Mouse (Mus musculus): ENCODE results near the gene Gpatch1.

The Gpatch1 gene

DNA sequence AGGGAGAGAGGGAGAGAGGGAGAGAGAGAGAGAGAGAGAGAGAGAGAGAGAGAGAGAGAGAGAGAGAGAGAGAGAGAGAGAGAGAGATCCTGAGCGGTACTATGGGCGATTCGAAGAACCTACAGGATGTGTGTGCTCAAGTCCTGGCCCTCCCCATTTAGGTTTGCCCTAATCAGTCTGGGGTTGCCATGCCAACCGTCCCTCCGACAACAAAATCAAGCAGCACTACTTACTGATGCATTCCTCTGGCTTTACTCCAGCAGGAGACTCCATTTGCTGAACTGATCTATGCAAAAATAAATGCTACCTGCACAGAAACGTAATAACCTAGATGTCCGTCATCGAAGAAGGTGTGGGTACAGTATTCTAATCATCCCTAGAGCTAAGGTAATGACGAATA is 82.9 kb downstream of the Gpatch1 start:
- CTCF ChIA-PET, result no interaction called here

DNA sequence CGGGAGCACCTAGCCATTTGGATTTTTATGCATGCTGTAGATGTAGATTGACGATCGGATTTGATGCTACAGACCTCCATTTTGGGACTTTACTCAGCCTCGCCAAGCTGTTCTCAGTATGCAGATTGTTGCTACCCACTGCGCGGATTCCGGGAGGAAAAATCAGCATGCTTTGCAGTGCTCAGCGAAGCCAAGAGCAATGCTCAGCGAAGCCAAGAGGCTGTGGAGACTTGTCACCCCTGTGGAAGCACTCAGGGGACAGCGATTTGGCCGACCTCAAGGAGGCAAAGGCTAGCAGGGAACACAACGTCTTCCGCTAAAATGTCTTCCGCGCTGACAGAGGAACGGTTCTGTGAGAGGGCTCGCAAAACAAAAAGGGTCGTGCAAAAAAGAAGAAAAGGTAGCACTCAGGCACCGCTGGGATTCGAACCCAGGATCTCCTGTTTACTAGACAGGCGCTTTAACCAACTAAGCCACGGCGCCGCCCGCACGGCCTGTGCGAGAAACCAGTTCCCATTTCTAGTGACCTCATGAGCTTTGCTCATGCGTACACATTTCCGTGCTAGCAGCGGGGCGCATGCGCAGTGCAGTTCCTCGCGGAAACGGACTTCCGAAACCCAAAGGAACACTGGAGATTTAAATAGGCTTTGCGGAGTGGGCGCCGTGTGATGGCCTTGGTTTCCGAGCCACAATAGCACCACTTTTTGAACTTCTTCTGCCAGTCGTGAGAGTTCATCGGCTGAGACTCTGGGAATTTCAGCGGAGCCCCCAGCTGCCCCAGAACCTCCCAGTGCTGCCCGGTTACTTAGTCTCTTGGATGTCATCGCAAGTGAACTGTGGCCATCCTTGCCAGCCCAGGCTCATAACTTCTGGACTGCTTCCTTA is 83.6 kb downstream of the Gpatch1 start:
- CTCF ChIA-PET, result no interaction called here

DNA sequence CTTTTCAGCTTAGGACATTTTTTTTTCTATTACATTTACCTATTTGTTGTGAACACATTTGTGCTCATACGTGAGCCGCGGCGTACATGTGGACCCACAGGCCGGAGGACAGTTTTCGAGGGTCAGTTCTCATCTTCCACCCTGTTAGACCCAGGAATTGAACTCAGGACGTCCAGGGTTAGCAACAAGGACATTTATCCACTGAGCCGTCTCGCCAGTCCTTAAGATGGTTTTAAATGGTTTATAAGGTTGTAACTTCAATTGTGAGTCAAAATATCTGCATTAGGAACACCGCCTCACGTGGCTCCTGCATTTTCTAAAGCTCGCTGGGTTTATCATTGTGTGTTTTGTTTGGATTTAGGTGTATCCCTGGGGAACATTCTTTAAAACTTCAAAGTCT is 84.4 kb downstream of the Gpatch1 start:
- CTCF ChIA-PET, result no interaction called here

GRCm38 (mm10) chr7:35232796-35233455 is 85.3 kb downstream of the Gpatch1 start:
- CTCF ChIA-PET, result no interaction called here

DNA sequence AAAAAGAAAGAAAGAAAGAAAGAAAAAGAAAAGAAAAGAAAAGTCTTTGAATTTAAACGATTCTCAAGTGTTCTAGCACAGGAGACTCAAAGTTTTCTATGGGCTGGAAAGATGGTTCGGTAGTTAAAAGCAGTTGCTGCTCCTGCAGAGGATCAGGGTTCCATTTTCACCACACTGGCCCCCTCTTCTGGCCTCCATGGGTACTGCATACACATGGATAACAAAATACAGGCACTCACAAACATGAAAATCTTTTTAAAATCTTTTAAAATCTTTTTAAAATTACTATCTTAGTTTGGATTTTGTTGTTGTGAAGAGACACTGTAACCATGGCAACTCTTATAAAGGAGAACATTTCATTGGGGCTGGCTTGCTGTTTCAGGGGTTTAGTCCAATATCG is 87.9 kb downstream of the Gpatch1 start:
- CTCF ChIA-PET, result no interaction called here

Measured in spleen, embryonic (tissue).